Mouse (Mus musculus): Measurements from ENCODE around the gene Stt3b.

Stt3b gene

GRCm38 (mm10) chr9:115310346-115311222 is at the start of gene Stt3b:
Stt3b (minus strand) TSS chr9:115310421.
- under 1% methylated on average over 91 of the region's 91 CpGs for WGBS

DNA sequence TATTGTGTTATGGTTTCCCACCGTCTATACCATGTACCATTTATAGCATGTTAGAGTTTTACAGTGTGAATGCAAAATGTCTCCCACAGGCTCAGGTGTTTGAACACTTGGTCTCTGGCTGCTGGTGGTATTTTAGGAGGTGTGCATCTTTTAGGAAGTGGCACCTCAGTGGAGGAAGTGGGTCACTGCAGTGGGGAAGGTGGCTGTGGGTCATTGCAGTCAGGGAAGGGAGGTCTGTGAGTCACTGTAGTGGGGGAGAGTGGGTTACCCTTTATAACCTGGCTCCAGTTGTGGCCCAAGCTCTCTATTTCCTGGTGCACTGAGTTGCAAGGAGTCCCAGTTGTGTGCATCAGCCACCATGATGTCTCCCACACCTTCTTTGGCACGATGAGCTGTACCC is 48.2 kb upstream of the Stt3b start:
- 84% methylated on average over 2 of the region's 2 CpGs for WGBS

DNA sequence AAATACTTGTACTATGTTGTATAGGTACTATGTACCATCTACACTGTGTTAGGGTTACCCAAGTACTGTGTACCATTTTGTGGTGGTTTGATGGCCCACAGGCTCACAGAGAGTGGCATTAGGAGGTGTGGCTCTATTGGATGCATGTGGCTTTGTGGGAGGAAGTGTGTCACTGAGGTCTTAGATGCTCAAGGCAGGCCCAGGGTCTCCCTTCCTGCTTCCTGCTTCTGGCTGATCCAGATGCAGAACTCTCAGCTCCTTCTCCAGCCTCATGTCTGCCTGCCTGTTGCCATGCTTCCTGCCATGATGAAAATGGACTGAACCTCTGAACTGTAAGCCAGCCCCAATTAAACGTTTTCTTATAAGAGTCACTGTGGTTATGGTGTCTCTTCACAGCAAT is 47.8 kb upstream of the Stt3b start:
- WGBS: 83% methylated on average over 1 of the region's 1 CpGs

DNA sequence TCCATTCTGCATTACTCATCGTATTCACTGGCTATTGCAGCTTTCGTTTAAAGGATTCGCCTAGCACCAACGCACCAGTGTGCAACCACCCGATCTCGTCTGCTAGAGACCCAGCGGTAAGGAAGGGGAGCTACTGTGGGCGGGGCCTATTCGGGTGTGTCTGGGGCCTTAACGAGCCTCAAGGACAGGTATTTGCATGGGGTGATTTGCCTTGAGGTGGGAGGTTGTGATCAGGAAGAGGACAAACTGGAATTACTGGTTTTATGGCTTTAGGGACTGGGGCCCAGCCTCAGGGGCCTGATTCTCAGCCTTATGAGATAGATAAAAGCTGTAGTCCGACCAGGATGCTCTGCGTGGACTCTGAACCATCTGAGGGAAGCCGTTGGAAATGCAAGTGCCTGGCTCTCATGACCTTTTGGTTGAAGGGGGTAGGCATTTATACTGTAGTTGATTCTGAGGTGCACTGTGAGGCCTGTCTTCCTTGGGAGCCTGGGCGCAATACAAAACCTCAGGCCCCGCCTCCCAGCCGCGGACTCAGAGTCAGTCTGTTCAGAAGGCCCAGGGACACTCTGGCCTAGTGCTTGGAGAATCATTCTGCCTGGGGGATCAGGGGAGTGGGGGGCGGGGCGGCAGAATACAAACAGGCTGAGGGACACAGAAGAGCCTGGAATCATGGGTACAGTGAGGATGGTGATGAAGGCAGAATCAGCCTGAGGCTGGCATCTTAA is 46.7 kb upstream of the Stt3b start:
- 73% methylated on average over 19 of the region's 19 CpGs for WGBS

- 61% methylated on average over 5 of the region's 5 CpGs for WGBS
These were observed 45.8 kb upstream of the Stt3b start for GRCm38 (mm10) chr9:115355972-115356371.

DNA sequence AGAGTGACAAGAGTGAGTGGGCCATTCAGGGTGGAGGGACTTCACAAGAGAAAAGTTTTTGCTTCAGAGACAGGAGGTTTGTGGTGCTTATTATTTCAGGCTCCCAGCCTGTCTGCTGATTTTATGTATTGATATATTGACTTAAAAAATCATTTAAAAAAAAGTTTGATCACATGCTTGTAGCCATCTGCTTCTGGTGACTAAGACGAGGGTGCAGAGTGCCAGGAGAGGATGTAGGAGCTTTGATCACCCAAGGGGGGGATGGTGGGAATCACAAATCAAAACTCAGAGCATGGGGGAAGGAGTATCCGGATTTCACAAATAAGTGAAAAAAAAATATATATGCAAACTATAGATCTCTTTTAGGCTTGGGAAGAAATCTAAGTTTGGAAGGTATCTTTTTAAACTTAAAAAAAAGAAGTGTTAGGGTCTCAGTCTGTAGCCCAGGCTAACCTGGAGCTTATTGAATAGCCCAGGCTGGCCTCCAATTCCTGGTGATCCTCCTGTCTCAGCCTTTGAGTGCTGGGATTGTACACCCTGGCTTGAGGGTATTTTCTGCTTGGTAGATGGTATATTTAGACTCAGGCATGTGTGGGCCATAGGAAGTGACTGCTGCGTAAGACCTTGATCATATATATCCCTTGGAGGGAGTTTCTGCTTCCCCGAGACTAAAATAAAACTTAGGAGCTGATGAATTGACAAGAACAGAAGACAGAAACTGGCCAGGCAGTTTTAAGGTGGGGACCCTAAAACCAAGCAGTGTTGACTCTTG is 39.7 kb upstream of the Stt3b start:
- WGBS: 54% methylated on average over 4 of the region's 4 CpGs

- 28% methylated on average over 1 of the region's 1 CpGs for WGBS
These were observed 38.9 kb upstream of the Stt3b start for GRCm38 (mm10) chr9:115349106-115349505.

GRCm38 (mm10) chr9:115344930-115345329 is 34.7 kb upstream of the Stt3b start:
- 83% methylated on average over 3 of the region's 3 CpGs for WGBS

DNA sequence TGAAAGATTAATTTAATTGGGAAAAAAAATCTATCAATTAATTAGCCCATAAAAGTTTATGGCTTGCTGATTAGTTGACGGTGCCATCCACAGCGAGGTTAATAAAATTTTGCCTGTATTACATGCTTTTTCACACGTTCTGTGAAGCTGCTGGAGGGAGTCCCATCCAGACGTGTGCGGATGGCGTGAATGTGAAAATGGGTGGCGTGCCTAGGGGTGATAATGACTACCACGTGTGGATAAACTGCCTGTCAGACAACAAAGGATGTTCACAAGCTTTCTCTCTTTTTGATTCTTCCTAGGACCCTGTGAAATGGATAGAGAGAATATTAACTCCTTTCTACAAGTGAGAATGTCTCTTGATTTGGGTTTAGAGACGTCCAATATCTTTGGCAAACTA is 31.4 kb upstream of the Stt3b start:
- WGBS: 80% methylated on average over 9 of the region's 9 CpGs

- 66% methylated on average over 12 of the region's 12 CpGs for WGBS
These were observed 30.1 kb upstream of the Stt3b start for GRCm38 (mm10) chr9:115340212-115340815.

DNA sequence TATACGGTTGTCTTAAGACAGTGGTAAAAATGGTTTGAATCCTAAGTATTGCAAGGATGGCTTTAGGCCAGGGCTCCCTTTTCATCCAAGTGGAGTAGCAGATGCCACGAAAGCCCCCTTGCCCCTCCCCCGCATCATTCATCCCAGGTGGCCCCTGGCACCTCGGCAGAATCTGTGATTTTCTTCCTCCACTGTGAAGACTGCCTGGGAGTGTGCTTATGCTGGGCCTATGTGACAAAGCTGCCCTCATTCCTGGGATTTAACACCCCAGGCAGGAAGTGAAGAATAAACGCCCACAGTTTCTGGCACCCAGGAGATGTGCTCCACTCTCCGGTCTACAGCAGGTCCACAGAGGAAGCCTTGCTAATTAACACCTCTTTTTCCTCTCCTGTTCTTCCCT is 28.6 kb upstream of the Stt3b start:
- WGBS: 22% methylated on average over 6 of the region's 6 CpGs

- WGBS: 77% methylated on average over 12 of the region's 12 CpGs
These were observed 22.8 kb upstream of the Stt3b start for GRCm38 (mm10) chr9:115333016-115333415.

- WGBS: 91% methylated on average over 7 of the region's 7 CpGs
These were observed 22.1 kb upstream of the Stt3b start for GRCm38 (mm10) chr9:115332339-115332738.

DNA sequence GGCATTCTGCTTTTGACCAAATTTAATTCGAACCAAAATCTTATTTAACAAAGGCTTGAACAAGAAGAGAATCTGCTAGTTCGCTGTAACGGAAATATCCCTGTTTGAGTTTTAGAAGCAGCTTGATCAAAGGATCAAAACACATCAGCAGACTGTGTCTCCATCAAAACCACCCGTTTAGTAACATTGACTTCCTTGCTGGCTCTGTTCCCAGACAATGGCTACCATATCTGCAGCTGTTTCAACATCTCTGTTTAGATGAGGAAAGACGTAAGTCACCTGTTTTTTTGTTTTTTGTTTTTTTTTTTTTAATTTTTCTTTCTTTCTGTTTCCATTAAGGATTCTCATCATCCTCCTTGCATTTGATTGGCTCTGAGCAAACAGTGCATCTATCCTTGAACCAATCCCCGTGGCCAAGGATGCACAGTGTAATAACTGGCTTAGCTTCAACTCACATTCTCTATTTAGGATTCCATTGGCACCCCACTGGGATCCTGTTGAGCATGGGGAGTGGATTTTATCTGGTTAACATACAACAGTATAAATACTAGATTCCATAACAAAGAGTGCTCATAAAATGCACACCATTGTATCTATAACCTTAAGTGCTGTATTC is 20.7 kb upstream of the Stt3b start:
- 39% methylated on average over 6 of the region's 6 CpGs for WGBS

- 90% methylated on average over 4 of the region's 4 CpGs for WGBS
These were observed 16.3 kb upstream of the Stt3b start for GRCm38 (mm10) chr9:115326533-115326890.

- WGBS: 87% methylated on average over 13 of the region's 13 CpGs
These were observed 15.8 kb upstream of the Stt3b start for GRCm38 (mm10) chr9:115325831-115326532.

DNA sequence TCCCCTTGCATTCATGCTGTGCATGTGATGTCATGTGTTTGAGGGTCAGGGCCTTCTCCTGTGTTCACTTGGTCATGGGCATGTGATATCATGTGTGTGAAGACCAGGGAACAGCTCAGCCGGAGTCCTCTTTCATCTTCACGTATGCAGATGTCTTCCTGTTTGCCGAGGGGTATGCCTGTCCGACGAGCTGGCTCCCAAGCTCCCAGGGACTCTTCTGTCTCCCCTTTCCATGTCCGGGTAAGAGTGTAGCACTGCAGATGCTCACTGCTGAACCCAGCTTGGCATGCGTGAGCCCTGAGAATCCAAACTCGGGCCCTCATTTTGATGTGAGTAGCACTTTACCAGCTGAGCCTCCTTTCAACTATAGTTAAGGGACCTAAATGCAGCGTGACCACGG is 13.4 kb upstream of the Stt3b start:
- 54% methylated on average over 10 of the region's 10 CpGs for WGBS

- WGBS: 79% methylated on average over 6 of the region's 6 CpGs
These were observed 12.2 kb upstream of the Stt3b start for GRCm38 (mm10) chr9:115322385-115322784.

- WGBS: 89% methylated on average over 6 of the region's 6 CpGs
These were observed 10.8 kb upstream of the Stt3b start for GRCm38 (mm10) chr9:115321052-115321451.

GRCm38 (mm10) chr9:115320156-115320555 is 9.9 kb upstream of the Stt3b start:
- 76% methylated on average over 4 of the region's 4 CpGs for WGBS
